Mouse (Mus musculus): Measurements from ENCODE around the gene Xkrx.
"Not testable (repeated sequence)": the region's sequence is repeated elsewhere in the genome, so short reads cannot be mapped to it uniquely, and the experiment has no call there.

The Xkrx gene

DNA sequence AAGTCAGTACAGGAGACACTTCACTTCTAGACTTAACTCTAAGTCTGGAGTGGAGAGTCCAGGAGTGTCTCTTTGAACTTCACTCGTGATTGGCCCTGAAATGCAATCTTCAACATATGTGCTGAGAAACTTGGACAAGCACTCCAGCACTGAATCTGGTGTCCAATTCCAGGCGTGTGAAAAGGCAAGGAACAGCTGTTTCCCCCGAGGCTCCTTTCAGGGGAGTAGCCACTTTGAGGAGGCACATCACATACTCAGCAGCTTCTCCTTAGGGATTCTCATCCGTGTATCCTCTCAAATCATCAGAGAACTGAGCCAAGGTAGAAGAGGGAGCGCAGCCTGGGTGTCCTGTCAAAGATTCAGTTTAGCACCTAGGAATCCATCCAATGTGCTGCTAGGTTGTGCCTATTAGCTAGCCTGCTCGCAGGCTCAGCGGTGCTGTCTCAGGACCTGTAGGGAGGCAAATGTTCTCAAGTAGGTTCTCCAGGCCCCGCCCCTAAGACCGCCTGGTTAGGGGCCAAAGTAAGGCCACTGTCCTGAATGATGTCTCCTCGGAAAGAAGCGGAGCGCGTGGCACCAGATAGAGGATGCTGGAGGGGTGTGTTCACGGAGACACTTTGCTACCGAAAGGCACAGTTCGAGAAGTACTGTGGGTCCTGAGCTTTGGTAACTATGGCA lies at the start of gene Xkrx:
TSS of gene Xkrx (minus strand) at position 34 of the 678 bp plus-strand sequence.
- no peak for DNase-seq (ENCODE audit: low spot score in 2 of 2)

DNA sequence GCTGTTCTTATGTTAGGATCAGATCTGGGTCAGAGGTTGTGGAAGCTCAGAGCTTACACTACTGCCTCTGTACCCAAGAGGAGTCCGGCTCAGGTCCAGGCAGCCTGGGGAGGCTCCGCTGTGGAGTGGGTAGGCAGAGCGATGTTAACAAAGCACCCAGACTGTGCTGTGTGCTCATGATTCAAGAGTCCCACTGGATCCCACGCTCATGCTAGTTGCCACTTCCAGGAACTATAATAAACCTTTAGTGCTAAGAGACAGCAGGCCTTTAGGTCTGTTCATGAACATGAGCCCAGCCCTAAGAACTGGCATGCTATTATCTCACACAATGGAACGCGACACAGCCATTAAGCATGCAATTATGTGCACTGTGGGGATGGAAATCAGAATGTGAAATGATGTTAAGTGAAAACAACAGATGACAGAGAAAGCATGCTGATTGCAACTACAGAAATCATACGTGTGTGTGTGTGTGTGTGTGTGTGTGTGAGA lies 49.3 kb upstream of the Xkrx start:
- peak in 1 of 2 experiments; percentile 14 for DNase-seq (ENCODE audit: low spot score in 2 of 2)

DNA sequence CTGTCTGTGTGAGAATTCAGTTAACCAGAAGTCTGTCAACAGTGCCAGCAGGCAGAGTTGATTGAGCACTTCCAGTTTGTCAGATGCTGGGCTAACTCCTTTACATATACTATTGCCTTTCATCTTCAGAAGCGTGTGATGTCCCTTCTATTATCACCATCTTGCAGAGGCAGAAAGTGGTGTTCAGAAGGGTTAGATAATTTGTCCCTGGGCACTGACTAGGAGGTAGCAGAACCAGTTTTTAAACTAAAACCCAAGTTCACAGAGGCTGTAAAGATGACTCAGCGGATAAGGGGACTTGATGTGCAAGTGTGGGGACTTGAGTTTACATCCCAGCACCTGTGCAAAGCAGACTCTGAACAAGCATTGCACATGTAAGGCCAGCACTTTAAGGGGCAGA lies 46.6 kb upstream of the Xkrx start:
- no peak for DNase-seq (ENCODE audit: low spot score in 2 of 2)

DNA sequence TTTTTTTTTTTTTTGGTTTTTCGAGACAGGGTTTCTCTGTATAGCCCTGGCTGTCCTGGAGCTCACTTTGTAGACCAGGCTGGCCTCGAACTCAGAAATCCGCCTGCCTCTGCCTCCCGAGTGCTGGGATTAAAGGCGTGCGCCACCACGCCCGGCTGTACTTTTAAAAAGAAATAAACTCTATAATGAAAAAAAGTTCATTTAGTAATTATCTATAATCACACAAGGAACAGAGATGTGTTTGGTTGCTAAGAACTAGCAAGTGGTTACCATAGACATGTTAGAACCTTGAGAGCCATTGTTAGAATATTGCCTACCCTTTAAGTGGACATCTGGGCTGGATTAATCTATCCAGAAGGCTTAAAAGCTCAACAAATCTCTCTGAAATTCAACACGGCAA lies 25.3 kb upstream of the Xkrx start, which contains the start of gene Arl13a:
TSS of gene Arl13a (plus strand) at position 301 of the 400 bp plus-strand sequence.
- DNase-seq (ENCODE audit: low spot score in 2 of 2) = not testable (repeated sequence)

DNA sequence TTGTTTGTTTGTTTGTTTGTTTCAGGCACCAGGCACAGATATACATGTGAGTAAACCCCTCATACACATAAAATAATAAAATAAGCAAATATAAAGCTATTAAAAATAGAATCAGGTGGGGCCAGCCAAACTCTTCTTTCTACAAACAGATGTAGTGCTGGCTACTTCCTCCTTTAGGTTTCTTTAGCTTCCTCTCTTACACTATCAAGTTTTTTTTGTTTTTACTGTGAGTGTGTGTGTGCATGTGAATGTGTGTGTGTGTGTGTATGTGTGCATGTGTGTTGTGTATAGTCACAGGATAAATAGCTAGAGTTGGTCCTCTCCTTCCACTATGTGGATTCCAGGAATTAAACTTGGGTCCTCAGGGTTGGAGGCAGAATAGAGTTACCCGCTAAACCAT lies 12.8 kb upstream of the Xkrx start:
- DNase-seq (ENCODE audit: low spot score in 2 of 2) = no peak

DNA sequence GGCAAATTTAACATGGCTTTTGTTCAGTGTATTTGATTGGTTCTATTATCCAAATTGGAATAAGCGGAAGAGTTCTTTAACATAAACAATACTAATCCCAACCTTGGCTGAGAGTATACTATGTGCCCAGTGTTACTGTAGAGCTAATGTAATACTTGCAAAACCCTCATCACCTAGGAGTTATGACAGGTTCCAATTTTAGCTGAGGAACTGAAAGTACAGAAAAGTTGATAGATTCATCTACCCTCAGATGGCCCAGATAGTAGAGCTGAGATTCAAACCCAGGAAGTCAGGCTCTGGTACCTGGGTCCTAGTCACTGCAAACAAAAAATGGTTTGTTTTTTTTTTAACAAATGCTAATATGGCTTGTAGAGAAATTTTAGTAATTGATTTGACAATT lies 8.7 kb upstream of the Xkrx start:
- no peak for DNase-seq (ENCODE audit: low spot score in 2 of 2)

DNA sequence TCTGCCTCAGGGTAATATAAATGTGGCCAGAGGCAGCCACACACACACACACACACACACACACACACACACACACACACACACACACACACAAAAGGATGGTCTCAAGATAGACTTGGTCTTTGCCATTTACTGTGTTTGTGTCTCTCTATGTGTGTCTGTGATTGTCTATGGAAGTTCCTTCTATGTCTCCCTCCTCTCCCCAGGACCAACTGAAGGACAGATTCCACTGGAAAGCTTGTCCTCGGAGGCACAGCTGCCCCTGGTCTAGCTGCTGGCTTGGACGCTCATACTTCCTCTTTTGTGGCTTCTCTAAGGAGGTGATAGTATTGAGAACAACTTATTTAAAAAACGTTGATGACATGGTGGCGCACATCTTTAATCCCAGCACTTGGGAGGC lies 1.6 kb upstream of the Xkrx start:
- no peak for DNase-seq (ENCODE audit: low spot score in 2 of 2)

DNA sequence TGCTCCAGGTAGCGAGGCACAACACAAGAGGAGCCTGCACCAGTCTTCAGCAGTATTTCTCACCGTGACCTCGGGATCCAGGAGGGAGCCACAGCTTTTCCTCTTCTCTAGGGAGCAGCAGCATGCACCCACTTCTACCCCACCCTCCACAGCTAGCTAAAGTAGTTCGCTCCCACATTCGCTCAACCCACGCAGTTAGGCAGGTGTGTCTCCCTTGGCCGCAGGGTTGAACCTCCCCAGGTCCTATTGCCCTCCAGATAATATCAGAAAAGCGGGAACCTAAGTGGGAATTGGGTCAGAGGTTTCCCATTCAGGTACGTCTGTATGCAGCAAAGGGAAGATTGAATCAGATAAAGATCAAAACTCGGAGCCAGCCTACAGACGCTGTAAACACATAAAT lies 950 bp upstream of the Xkrx start:
- DNase-seq (ENCODE audit: low spot score in 2 of 2) = peak; percentile 2 to 14

DNA sequence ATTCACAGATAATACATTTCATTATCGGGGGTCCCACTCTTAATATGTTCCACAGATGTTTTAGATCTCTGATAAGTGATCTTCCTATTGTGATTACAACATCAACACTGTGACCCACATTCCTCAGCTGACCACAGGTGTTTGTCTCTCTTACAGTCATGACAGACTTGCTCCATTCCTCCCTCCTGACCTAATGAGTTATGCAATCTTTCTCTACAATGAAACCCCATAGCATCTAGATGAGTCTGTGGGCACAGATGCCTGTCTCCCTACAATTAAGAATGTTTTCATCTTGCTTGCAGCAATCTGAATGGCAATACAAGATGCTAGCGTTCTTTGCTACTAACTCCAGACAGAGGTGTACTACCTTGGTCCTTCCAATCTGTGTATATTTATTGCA lies 1.4 kb downstream of the Xkrx start:
- no peak for DNase-seq (ENCODE audit: low spot score in 2 of 2)

DNA sequence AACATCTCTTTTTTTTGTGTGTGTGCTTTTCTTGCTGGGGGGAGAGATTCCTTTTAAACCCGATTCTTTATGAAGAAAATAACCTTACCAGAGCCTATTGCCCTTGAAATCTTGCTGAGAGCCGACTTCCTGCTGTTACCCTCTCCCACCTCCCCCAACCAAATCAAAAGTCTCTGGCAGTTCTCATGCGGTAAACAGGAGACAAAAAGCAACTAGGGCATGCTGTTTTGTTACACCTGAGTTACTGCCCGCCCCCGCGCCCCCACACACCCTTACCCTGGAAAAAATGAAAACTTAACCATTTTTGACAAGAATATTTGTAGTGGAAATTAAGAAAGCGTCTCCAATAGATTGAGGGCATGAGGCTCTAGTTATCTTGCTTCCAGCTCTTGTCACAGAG lies 3.7 kb downstream of the Xkrx start:
- no peak for DNase-seq (ENCODE audit: low spot score in 2 of 2)

DNA sequence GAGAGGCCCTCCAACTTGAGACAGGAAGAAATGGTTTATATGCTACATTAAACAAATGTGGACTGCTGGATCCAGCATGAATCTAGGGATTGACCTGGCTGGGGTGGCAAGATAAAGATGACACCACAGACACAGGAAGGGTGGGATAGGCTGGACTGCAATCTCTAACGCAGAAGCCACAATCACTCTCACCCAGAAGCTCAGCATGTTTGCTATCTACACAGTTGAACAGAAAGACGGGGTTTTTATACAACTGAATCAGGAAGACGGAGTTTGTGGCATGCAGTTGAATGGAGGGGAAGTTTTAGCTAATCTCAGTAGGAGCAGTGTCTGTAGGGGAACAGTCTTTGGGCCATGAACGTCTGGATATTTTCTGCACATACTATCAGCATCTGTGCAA lies 19.9 kb downstream of the Xkrx start:
- no peak for DNase-seq (ENCODE audit: low spot score in 2 of 2)

DNA sequence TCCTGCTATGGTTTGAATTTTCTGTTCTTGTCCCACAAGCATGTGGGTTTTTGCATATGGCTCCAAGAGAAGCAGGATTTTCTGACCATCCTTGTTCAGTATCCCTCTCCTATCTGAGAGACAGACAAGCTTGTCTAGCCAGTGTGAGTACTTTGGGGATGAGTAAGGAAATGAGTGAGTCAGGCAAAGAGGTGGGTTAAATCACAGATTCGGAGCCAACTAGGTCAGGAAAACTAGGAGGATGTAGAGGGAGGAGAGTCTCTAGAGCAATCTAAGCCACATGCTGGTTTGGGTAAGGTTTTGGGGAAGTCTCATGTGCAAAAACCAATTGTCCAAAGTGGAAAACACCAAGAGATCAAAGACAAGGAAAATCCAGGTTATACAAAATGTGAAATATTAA lies 20.3 kb downstream of the Xkrx start:
- DNase-seq (ENCODE audit: low spot score in 2 of 2) = no peak

DNA sequence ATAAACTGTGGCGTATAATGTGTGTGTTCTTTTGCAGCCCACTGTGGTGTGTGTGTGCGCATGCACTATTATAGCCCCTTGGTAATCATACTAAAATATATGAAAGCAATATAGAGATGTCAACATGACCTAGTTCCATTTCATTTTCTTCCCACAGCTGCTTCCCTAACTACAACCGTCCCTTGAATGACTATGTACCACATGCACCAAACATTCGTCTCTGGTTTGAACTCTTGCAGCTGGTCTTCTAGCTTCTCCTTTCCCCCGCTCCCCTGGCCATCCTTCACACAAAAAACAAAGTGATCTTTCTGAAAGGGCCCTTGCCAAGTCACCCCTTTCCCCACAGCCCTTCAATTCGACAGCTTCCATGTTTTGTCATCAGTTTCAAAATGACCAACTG lies 21.9 kb downstream of the Xkrx start:
- DNase-seq (ENCODE audit: low spot score in 2 of 2) = no peak

DNA sequence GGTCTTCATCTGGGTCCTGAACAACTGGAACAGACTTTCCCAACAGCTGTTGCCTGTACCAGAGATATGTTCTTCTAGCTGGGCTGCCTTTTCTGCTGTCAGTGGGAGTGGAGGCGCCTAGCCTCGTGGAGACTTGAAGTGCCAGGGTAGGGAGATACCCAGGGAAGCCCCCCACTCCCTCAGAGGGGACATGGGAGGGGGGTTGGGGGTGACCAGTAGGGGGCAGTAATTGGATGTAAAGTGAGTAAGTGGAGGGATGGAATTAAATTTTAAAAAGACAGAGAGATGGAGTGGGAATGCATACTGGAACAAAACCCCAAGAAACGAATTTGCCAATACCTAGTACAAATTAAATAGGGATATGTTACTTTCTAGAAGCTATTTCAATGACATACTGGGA lies 28.1 kb downstream of the Xkrx start:
- DNase-seq (ENCODE audit: low spot score in 2 of 2) = no peak

DNA sequence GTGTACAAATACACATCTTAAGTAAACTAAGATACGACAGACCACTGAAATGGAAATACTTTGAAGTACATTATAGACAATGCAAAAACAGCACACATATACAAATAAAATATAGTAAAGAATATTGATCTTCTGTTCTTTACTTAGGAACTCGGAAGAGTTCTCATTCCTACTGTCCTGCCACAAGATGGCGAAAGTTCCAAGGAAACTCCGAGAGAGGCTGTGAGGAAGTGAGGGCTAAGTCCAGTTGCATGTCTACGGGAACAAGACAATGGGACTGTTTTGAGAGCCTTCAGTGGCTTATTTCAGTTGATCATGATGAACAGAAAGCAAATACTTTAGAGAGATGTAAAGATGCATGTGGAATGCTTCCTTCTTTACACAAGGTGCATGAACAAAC lies 29.6 kb downstream of the Xkrx start:
- DNase-seq (ENCODE audit: low spot score in 2 of 2) = no peak

DNA sequence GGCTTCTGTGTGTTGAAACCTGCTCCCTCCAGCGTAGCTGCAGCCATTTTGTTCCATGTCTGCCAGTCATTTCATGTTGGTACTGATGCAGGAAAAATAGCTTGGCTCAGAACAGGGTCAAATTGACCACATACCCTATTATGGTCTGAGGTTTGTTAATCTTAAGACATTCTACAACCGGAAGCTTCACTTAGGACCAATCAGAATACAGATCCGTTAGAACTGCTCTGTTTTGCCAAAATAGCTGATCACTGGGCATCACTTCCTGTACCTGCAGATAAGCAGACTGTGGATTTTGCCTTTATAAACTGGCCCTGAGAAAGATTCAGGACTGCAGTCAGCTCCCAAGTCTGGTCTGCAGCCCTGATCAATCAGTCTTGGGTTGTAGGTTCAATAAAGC lies 33.3 kb downstream of the Xkrx start:
- no peak for DNase-seq (ENCODE audit: low spot score in 2 of 2)

DNA sequence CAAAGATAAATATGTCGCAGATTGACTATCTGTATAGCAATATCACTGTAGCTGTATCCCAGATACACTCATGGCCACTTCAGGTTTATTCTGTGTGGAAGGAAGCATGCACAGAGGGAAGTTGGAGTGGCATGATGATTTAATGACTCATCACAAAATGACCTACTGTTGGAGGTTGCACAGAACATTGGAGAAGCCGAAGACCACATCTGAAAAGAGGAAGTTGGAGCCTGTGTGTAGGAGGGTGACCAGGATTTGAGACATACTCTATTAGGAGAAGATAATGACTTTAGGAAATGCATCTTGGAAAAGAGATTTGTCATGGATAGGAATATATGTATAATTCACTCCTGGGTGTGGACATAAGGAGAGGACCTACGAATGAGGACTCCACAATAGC lies 45.5 kb downstream of the Xkrx start:
- DNase-seq (ENCODE audit: low spot score in 2 of 2) = no peak

DNA sequence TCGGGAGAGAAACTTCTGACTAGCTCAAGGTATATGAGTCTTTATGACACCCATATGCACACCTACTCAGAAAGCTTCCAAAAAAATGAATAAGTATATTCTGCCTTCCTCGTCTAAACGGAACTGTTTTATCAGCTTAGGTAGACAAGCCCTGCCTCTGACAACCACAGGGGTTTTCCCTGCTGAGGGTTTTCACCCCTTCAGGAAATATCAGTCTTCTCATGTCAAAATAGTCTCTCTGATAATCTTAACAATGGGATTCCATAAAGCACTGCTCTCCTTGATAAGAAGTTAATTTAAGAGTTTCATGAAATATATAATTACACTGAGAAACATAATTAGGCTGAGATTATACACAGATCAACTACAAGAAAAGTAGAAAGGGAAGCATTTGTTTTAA lies 50.1 kb downstream of the Xkrx start:
- DNase-seq (ENCODE audit: low spot score in 2 of 2) = no peak

DNA sequence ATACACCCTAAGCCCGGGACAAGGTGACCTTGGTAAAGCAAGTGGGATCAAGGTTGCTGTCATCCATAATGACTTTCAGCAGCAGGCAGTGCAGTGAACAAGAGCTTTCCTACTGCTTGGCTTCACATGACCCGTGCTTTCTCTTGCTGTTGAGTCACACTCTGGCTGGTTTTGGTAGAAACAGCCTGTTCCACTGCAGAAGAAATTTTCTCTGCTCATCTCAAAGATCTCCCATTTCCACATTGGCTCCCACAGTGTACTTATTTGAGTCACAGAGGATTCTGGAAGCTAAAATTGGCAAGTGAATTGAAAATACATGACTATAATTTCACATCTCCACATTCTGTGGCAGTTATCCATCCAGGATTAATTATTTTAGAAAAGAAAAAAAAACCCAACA lies 59.2 kb downstream of the Xkrx start:
- DNase-seq (ENCODE audit: low spot score in 2 of 2) = peak; percentile 2 to 15
